Mouse (Mus musculus) layer of hippocampus, adult 9-10 months (tissue): Measurements from ENCODE around the gene Olfr948.

Source experiments
- DNase-seq: peaks from one replicate; pipeline ENCODE4 v3.0.0; 2022; ENCODE audit warnings: low spot score

The Olfr948 gene

DNA sequence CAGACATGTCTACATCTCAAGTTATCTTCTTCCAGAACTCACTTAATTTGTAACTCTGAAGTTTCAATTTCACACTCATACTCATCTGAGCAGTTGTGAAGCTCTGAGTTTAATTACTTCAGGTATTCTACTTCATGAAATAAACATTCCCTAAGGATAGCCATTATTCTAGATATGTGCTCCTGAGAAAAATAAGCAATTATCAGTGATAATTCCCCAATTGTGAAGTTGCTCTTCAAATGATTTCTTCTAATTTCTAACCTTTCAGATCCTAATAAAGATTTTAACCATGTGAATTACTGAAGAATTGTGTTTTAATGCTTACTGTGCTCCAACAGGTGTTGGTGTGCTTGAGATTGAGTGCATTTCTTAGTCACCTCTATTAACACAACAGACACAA, at the start of gene Olfr948:
Gene Olfr948 (minus strand): TSS at position 101 of the 400 bp plus-strand sequence.
- no peak for DNase-seq

DNA sequence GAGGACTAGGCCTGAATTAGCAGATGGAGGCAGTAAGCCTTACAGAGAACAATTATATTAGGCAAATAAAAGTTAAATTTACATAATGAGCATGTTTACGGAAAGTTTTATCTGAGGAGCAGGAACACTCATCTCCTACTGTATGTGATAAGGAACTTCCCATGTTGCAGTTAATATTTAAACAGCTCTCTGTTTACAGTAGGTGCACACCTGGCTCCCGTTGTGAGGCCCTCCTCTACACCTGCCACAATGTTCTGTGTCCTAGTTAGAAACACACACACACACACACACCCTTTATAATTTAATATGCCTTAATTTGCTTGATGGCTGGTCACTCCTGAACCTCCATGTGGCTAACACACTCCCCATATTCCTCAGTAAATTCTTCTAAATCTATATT, 38.7 kb downstream of the Olfr948 start:
- DNase-seq: no peak

DNA sequence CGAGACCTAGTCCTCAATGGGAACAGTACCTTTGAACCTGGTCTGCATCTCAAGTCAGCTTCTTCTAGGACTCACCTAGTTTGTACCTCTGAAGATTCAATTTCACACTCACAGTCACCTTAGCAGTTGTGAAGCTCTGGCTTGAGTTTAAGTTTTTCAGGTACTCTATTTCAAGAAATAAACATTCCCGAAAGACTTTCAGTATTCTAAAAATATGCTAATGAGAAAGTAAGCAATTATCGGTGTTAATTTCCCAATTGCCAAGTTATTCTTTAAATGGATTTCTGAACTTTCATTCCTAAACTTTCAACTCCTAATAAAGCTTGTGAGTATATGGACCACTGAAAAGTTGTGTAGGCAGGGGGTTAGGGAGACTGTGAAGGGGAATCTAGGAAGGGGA, 49.1 kb downstream of the Olfr948 start, which contains the start of gene Olfr945:
Gene Olfr945 (minus strand): TSS at position 101 of the 400 bp plus-strand sequence.
- no peak for DNase-seq
